Mouse (Mus musculus) effector memory CD4-positive, alpha-beta T cell, adult 7 months (primary cell): Measurements from ENCODE around the gene Tmem163. TPM values are rescaled to one million over a fixed set of nuclear protein-coding genes. Genes with fewer than 3 reads are reported as not detected.

Experiments
- polyA plus RNA-seq: library from polyadenylated mRNA; unstranded; fragments of 100-300 nt; shearing (Covaris generic); gene quantifications from one replicate; pipeline ENCODE4 v1.2.1, GENCODE M21; 2017

The Tmem163 gene
- polyA plus RNA-seq = 2.8 TPM

DNA sequence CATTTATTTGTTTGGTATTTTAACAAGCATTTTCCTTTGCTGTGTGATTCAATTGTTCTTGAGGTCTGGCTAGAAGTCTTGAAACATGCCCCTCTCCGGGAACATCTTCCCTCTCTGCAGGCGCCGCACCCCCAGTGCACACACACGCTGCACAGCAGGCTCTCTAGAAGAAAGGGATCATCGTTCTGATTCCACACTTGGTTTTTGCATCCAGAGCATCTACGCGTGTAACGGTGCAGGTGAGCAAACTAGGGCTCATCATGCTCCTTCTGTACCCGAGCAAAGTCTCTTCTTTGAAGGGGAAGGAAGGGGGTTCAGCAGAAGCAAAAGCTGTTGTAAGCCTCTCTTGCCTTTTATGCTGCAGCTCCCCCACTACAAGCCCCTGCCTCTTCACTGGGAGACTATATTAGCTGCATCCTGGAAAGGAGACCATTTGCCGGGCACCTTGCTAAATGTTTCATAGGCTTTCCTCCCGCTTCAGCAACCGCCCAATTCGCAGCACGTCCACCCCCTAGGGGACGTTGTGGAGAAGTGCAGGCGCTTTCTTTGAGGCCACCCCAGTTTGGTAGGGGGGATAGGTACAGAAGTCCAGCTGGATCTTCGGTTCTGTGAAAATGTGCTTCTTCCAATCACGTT, at the start of gene Tmem163:
Gene Tmem163 (minus strand): TSS at position 51 of the 636 bp plus-strand sequence.

DNA sequence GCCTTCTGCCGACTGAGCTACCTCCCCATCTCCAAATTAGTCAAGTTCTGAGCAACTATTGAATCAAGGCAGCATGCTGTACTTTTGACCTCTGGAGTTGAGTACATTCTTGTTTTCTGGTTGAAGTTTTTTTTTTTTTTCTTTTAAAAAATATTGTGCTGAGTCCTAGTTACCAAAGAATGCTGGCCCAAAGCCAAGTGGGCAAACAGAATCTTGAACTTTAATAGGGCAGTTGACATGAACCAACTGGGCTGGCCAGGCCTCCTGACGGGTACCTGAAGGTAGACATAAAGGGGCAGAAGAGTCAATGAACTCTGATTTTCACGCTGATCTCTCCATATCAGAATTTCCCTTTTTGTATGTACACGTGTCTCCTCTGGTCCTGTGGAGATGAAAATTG, 49.7 kb upstream of the Tmem163 start, which contains the start of gene Acmsd:
Gene Acmsd (plus strand): TSS at position 318 of the 400 bp plus-strand sequence.

Other genes with a start within 250 kb of the Tmem163 start
- not detected for gene Acmsd, start 49.9 kb upstream of the Tmem163 start, polyA plus RNA-seq
- 88.6 TPM for gene Ccnt2, start 94.6 kb upstream of the Tmem163 start, polyA plus RNA-seq
- 0.17 TPM for gene Map3k19, start 175.5 kb upstream of the Tmem163 start, polyA plus RNA-seq
- 45.7 TPM for gene Rab3gap1, start 189.2 kb upstream of the Tmem163 start, polyA plus RNA-seq